Comparison of ENCODE assay signal across 13 mouse cellular contexts in the genomic region with DNA sequence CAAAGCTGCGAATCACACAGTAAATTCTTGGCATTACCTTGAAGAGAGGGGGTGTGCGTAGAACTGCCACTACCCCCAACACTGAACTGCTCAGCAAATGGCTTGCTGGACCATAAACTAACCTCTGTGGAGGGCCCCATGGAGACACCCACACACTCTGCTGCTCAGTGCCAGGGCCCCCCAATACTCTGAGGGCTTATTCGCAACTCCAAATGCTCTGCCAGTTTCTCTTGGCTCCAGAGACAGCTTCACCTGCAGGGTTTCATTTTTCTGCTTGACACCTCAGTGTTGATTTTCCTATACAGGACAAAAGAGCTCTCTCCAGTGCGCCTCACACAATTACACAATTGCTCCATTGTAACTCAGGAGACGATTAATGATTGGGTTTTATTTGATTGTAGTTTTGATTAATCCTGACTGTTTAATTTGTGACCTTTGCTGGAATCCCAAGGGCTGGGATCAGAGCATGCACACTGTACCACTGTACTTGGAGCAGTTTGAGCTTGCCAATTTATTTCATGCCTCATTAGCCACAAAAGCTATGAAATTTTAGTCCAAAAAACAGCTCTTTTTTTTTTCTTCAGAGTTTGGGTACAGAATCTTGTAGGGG.
DNase-seq lines count a peak whose midpoint lies in the region; ATAC-seq lines count a peak whose summit lies in the region.
"Had no signal": no experiment of that assay in that cellular context is flagged by ENCODE, and none has a peak within 500 bp of the region (broad histone marks: within the 10 kb centered on the region; RNA-seq: fewer than 3 reads in every experiment).

No protein-coding gene starts in this region.

- no peak overlapping the region for H3K4me2 ChIP-seq in midbrain, embryonic 13.5 days (replicated peaks)
- no peak overlapping the region for H3K4me2 ChIP-seq in midbrain, embryonic 16.5 days (ENCODE audit: low read length)
- H3K4me2 ChIP-seq in forebrain, embryonic 16.5 days (ENCODE audit: low read length): no peak overlapping the region
- H3K4me2 ChIP-seq in neural tube, embryonic 14.5 days (ENCODE audit: low read depth, low read length): no peak overlapping the region
- H3K4me2 ChIP-seq: embryonic facial prominence, embryonic 13.5 days; liver, embryonic 12.5 days had no signal

- 76% methylated on average over 5 of the region's 5 CpGs for WGBS in midbrain, embryonic 13.5 days
- 76% methylated on average over 5 of the region's 5 CpGs for WGBS in midbrain, embryonic 16.5 days
- WGBS in forebrain, embryonic 16.5 days: 23% methylated on average over 5 of the region's 5 CpGs
- WGBS in neural tube, embryonic 14.5 days: 54% methylated on average over 5 of the region's 5 CpGs

- peak overlapping the region; percentile 56; the same call in 1 of the 2 replicates for H3K27ac ChIP-seq in midbrain, embryonic 13.5 days
- H3K27ac ChIP-seq in midbrain, embryonic 16.5 days (ENCODE audit: low read length): no peak overlapping the region
- H3K27ac ChIP-seq in forebrain, embryonic 16.5 days (ENCODE audit: low read length): no peak overlapping the region
- peak overlapping the region; percentile 35; the same call in 1 of the 2 replicates for H3K27ac ChIP-seq in neural tube, embryonic 14.5 days (ENCODE audit: low read depth, low read length)
- H3K27ac ChIP-seq: embryonic facial prominence, embryonic 13.5 days; liver, embryonic 12.5 days had no signal

- peaks cover 5% of the 10 kb centered on the region for H3K36me3 ChIP-seq in midbrain, embryonic 13.5 days
- peaks cover 7% of the 10 kb centered on the region; the same call in 1 of the 2 replicates for H3K36me3 ChIP-seq in midbrain, embryonic 16.5 days (ENCODE audit: control insufficient read depth, insufficient read depth, low read length)
- no peaks in the 10 kb centered on the region; the same call in 1 of the 2 replicates for H3K36me3 ChIP-seq in forebrain, embryonic 16.5 days (ENCODE audit: control insufficient read depth, insufficient read depth)
- H3K36me3 ChIP-seq in neural tube, embryonic 14.5 days (ENCODE audit: control insufficient read depth, insufficient read depth, low read length): no peaks in the 10 kb centered on the region
- H3K36me3 ChIP-seq: liver, embryonic 12.5 days had no signal

- peaks cover 7% of the 10 kb centered on the region; the same call in 1 of the 2 replicates for H3K4me1 ChIP-seq in midbrain, embryonic 13.5 days (replicated peaks)
- peaks cover 3% of the 10 kb centered on the region; the same call in 1 of the 2 replicates for H3K4me1 ChIP-seq in midbrain, embryonic 16.5 days (ENCODE audit: control insufficient read depth, insufficient read depth, low read length)
- H3K4me1 ChIP-seq in forebrain, embryonic 16.5 days (replicated peaks; ENCODE audit: control insufficient read depth, insufficient read depth, low read length): peaks cover 9% of the 10 kb centered on the region
- H3K4me1 ChIP-seq in neural tube, embryonic 14.5 days (ENCODE audit: control insufficient read depth, insufficient read depth, low read length): no peaks in the 10 kb centered on the region
- H3K4me1 ChIP-seq: liver, embryonic 12.5 days; megakaryocyte, embryonic 14.5 days had no signal

- H3K27me3 ChIP-seq in midbrain, embryonic 13.5 days: no peaks in the 10 kb centered on the region
- H3K27me3 ChIP-seq in midbrain, embryonic 16.5 days (ENCODE audit: control insufficient read depth, insufficient read depth, low read depth, low read length): no peaks in the 10 kb centered on the region
- no peaks in the 10 kb centered on the region for H3K27me3 ChIP-seq in forebrain, embryonic 16.5 days (replicated peaks; ENCODE audit: control insufficient read depth, insufficient read depth, low read length)
- no peaks in the 10 kb centered on the region for H3K27me3 ChIP-seq in neural tube, embryonic 14.5 days (ENCODE audit: control insufficient read depth, insufficient read depth, low read length)
- H3K27me3 ChIP-seq: embryonic facial prominence, embryonic 13.5 days; liver, embryonic 12.5 days; megakaryocyte, embryonic 14.5 days; Patski had no signal

- no peak overlapping the region for H3K9ac ChIP-seq in midbrain, embryonic 13.5 days (replicated peaks)
- no peak overlapping the region for H3K9ac ChIP-seq in midbrain, embryonic 16.5 days (ENCODE audit: low read depth, low read length)
- H3K9ac ChIP-seq in forebrain, embryonic 16.5 days (replicated peaks; ENCODE audit: low read depth, low read length): no peak overlapping the region
- H3K9ac ChIP-seq in neural tube, embryonic 14.5 days (replicated peaks; ENCODE audit: low read depth, low read length): no peak overlapping the region
- H3K9ac ChIP-seq: embryonic facial prominence, embryonic 13.5 days; liver, embryonic 12.5 days had no signal

- ATAC-seq in cerebellum, adult (ENCODE audit: insufficient number of reproducible peaks, low FRiP score, low TSS enrichment): peak; percentile 96
- ATAC-seq in midbrain, embryonic 13.5 days: no peak
- no peak for ATAC-seq in midbrain, embryonic 16.5 days
- ATAC-seq in forebrain, embryonic 16.5 days: peak; percentile 89
- ATAC-seq in neural tube, embryonic 14.5 days (ENCODE audit: low read depth): peak; percentile 66; the same call in 1 of the 2 replicates
- ATAC-seq: liver, embryonic 12.5 days; Patski had no signal

- DNase-seq in cerebellum, postnatal 4 days (ENCODE audit: low spot score in 2 of 2): no peak
- DNase-seq in spleen, adult 18-20 months: no peak
- DNase-seq in MN1 (ENCODE audit: low spot score): no peak
- DNase-seq: heart, adult 18-20 months had no signal

- H3K9me3 ChIP-seq in midbrain, embryonic 13.5 days: no peaks in the 10 kb centered on the region
- H3K9me3 ChIP-seq in midbrain, embryonic 16.5 days (replicated peaks; ENCODE audit: control insufficient read depth, low read length, poor library complexity, severe bottlenecking): no peaks in the 10 kb centered on the region
- no peaks in the 10 kb centered on the region for H3K9me3 ChIP-seq in forebrain, embryonic 16.5 days (ENCODE audit: control insufficient read depth, low read length)
- no peaks in the 10 kb centered on the region for H3K9me3 ChIP-seq in neural tube, embryonic 14.5 days (ENCODE audit: control insufficient read depth, low read length)
- H3K9me3 ChIP-seq: embryonic facial prominence, embryonic 13.5 days; liver, embryonic 12.5 days had no signal

- H3K4me3 ChIP-seq in midbrain, embryonic 13.5 days (replicated peaks): no peak overlapping the region
- no peak overlapping the region for H3K4me3 ChIP-seq in midbrain, embryonic 16.5 days (ENCODE audit: low read depth, low read length)
- H3K4me3 ChIP-seq in forebrain, embryonic 16.5 days (replicated peaks; ENCODE audit: low read length): no peak overlapping the region
- no peak overlapping the region for H3K4me3 ChIP-seq in neural tube, embryonic 14.5 days (ENCODE audit: low read depth, low read length)
- H3K4me3 ChIP-seq: embryonic facial prominence, embryonic 13.5 days; liver, embryonic 12.5 days; megakaryocyte, embryonic 14.5 days had no signal

Comparison
In these comparisons a context has a peak if more than half of its experiments do, and no peak if none do; other contexts are left out.
1. H3K27ac ChIP-seq: peak in midbrain, embryonic 13.5 days (single experiment) and neural tube, embryonic 14.5 days (single experiment); none in midbrain, embryonic 16.5 days (single experiment) and forebrain, embryonic 16.5 days (single experiment).
2. ATAC-seq: peak in cerebellum, adult (single experiment), forebrain, embryonic 16.5 days (single experiment) and neural tube, embryonic 14.5 days (single experiment); none in midbrain, embryonic 13.5 days (single experiment) and midbrain, embryonic 16.5 days (single experiment).